Mouse (Mus musculus) liver, embryonic 14.5 days (tissue): Measurements from ENCODE around the gene Prpsap2.

Source experiments
- CTCF ChIP-seq: IDR thresholded peaks from 2 replicates; pipeline ENCODE4 v1.5.1; 2016; ENCODE audit warnings: antibody characterized with exemption, low read depth, control low read depth
- EP300 ChIP-seq: IDR thresholded peaks from 2 replicates; pipeline ENCODE4 v1.6.1; 2016; ENCODE audit warnings: antibody characterized with exemption, low read depth

DNA sequence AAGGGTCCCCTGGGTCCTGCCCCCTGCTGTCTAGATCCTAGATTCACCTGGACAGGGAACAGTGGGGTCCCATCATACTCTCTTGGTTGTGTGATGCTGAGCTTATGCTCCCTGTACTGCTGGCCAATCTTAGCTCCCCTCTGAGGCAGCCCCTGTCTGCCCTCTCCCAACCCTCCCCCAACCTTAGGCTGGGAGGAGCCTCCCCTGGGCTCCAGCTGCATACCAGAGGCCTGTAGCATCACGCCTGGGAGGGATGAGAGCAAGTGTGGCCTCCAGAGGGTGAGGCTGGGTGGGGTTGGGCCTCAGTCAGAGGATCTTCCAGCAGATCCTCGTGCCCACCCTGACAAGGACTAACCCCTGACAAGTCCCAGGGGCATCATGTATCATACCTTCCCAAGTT is 74.3 kb downstream of the Prpsap2 start:
- TF ChIP-seq EP300 (no peak), CTCF (no peak)
